Mouse (Mus musculus) hindbrain, embryonic 11.5 days (tissue): ENCODE data around the gene Rcan1. TPM values are rescaled to one million over a fixed set of nuclear protein-coding genes. Genes with fewer than 3 reads are reported as not detected.
A peak's percentile ranks its signal among the peaks of the same experiment; 100 is the strongest.

Experiments used
- ATAC-seq: fragments of 200-750 bp; cut with Nextera tagmentation; 2 replicates; pipeline ENCODE4 v1.8.0; 2017; ENCODE audit warnings: mild to moderate bottlenecking, moderate TSS enrichment, moderate library complexity; ENCODE audit not compliant: low FRiP score
- DNase-seq: peaks from one replicate; pipeline ENCODE4 v3.0.0-alpha.2; 2015; ENCODE audit warnings: low spot score
- H3K27ac ChIP-seq: fragments of 300-500 bp; sonication (generic); 2 replicates; pipeline ENCODE4 v1.5.1; 2014; ENCODE audit warnings: mild to moderate bottlenecking, low read depth, low read length
- H3K27me3 ChIP-seq: fragments of 300-500 bp; sonication (generic); 2 replicates; pipeline ENCODE4 v1.6.1; 2014; ENCODE audit warnings: mild to moderate bottlenecking, low read length, moderate library complexity, mixed read lengths; ENCODE audit not compliant: control insufficient read depth, insufficient read depth
- H3K36me3 ChIP-seq: fragments of 300-500 bp; sonication (generic); 2 replicates; pipeline ENCODE4 v1.6.1; 2014; ENCODE audit warnings: mild to moderate bottlenecking, low read length, moderate library complexity, mixed read lengths; ENCODE audit not compliant: control insufficient read depth, insufficient read depth
- H3K4me1 ChIP-seq: fragments of 300-500 bp; sonication (generic); replicated peaks from 2 replicates; pipeline ENCODE4 v1.6.1; 2014; ENCODE audit warnings: low read length, mixed read lengths; ENCODE audit not compliant: control insufficient read depth, insufficient read depth
- H3K4me2 ChIP-seq: fragments of 300-500 bp; sonication (generic); replicated peaks from 2 replicates; pipeline ENCODE4 v1.6.1; 2014; ENCODE audit warnings: mild to moderate bottlenecking, low read depth, low read length
- H3K4me3 ChIP-seq: fragments of 300-500 bp; sonication (generic); 2 replicates; pipeline ENCODE4 v1.5.1; 2014; ENCODE audit warnings: low read depth, low read length
- H3K9ac ChIP-seq: fragments of 300-500 bp; sonication (generic); 2 replicates; pipeline ENCODE4 v1.6.1; 2014; ENCODE audit warnings: low read depth, low read length
- H3K9me3 ChIP-seq: fragments of 300-500 bp; sonication (generic); 2 replicates; pipeline ENCODE4 v1.6.1; 2016; ENCODE audit warnings: low read length; ENCODE audit not compliant: control insufficient read depth
- WGBS: fragments of 180-500 bp; shearing (Covaris S2); extraction: QIAGEN DNeasy Blood & Tissue Kit; methylation state at CpG from one replicate; pipeline ENCODE4 v1.1.7; 2014; 5-methylcytosine and 5-hydroxymethylcytosine counted together
- polyA plus RNA-seq: library from polyadenylated mRNA; unstranded; fragments of >200 nt; fragmentation: Nextera tagmentation; extraction: Ambion mirVana; gene quantifications from 2 replicates; pipeline ENCODE4 v1.2.1, GENCODE M21; 2014

Rcan1 gene
- polyA plus RNA-seq, 1 experiment from 2014 or later, result 39.3 TPM

- no peak overlapping the region for H3K4me3 ChIP-seq
- DNase-seq, result no peak
- no peaks in the 10 kb centered on the region for H3K36me3 ChIP-seq
- no peak overlapping the region for H3K9ac ChIP-seq
- no peaks in the 10 kb centered on the region for H3K4me1 ChIP-seq
- 58% methylated on average over 14 of the region's 14 CpGs for WGBS
- H3K9me3 ChIP-seq, result no peaks in the 10 kb centered on the region
- ATAC-seq, result no peak
- H3K27me3 ChIP-seq, result no peaks in the 10 kb centered on the region
- peak overlapping the region; percentile 85; the same call in 1 of the 2 replicates for H3K4me2 ChIP-seq
- H3K27ac ChIP-seq, result no peak overlapping the region
These were observed 6.2 kb downstream of the Rcan1 start for GRCm38 (mm10) chr16:92464390-92464972.

- Histone ChIP-seq H3K9ac (no peak overlapping the region), H3K9me3 (no peaks in the 10 kb centered on the region), H3K27ac (no peak overlapping the region), H3K4me3 (no peak overlapping the region), H3K4me1 (no peaks in the 10 kb centered on the region), H3K4me2 (no peak overlapping the region), H3K36me3 (no peaks in the 10 kb centered on the region), H3K27me3 (no peaks in the 10 kb centered on the region)
- 80% methylated on average over 6 of the region's 6 CpGs for WGBS
- no peak for DNase-seq
- ATAC-seq, result no peak
These were observed 9.3 kb downstream of the Rcan1 start for GRCm38 (mm10) chr16:92461412-92461811.

- no peak overlapping the region for H3K4me3 ChIP-seq
- 26% methylated on average over 7 of the region's 7 CpGs for WGBS
- no peak overlapping the region for H3K9ac ChIP-seq
- no peaks in the 10 kb centered on the region for H3K27me3 ChIP-seq
- no peak overlapping the region for H3K27ac ChIP-seq
- DNase-seq, result peak; percentile 86
- no peak for ATAC-seq
- no peak overlapping the region for H3K4me2 ChIP-seq
- H3K9me3 ChIP-seq, result no peaks in the 10 kb centered on the region
- no peaks in the 10 kb centered on the region; the same call in 1 of the 2 replicates for H3K4me1 ChIP-seq
- no peaks in the 10 kb centered on the region for H3K36me3 ChIP-seq
These were observed 13.1 kb downstream of the Rcan1 start for GRCm38 (mm10) chr16:92457594-92457993.

GRCm38 (mm10) chr16:92455969-92456368 is 14.7 kb downstream of the Rcan1 start:
- Histone ChIP-seq H3K9me3 (no peaks in the 10 kb centered on the region), H3K4me1 (no peaks in the 10 kb centered on the region; the same call in 1 of the 2 replicates), H3K4me3 (no peak overlapping the region), H3K27me3 (no peaks in the 10 kb centered on the region), H3K36me3 (no peaks in the 10 kb centered on the region), H3K27ac (no peak overlapping the region), H3K4me2 (no peak overlapping the region), H3K9ac (no peak overlapping the region)
- DNase-seq (no peak), ATAC-seq (no peak)
- WGBS, result 93% methylated on average over 5 of the region's 5 CpGs

GRCm38 (mm10) chr16:92455488-92455887 is 15.2 kb downstream of the Rcan1 start:
- Histone ChIP-seq H3K36me3 (no peaks in the 10 kb centered on the region), H3K9me3 (no peaks in the 10 kb centered on the region), H3K27me3 (no peaks in the 10 kb centered on the region), H3K9ac (no peak overlapping the region), H3K4me3 (no peak overlapping the region), H3K4me2 (no peak overlapping the region), H3K27ac (no peak overlapping the region), H3K4me1 (no peaks in the 10 kb centered on the region; the same call in 1 of the 2 replicates)
- ATAC-seq (no peak), DNase-seq (no peak)
- 72% methylated on average over 8 of the region's 8 CpGs for WGBS

GRCm38 (mm10) chr16:92454495-92454894 is 16.2 kb downstream of the Rcan1 start:
- Histone ChIP-seq H3K9me3 (no peaks in the 10 kb centered on the region), H3K27me3 (no peaks in the 10 kb centered on the region), H3K27ac (no peak overlapping the region), H3K36me3 (no peaks in the 10 kb centered on the region), H3K4me1 (no peaks in the 10 kb centered on the region; the same call in 1 of the 2 replicates), H3K9ac (no peak overlapping the region), H3K4me3 (no peak overlapping the region), H3K4me2 (no peak overlapping the region)
- DNase-seq, result no peak
- 93% methylated on average over 18 of the region's 18 CpGs for WGBS
- ATAC-seq, result no peak

GRCm38 (mm10) chr16:92454002-92454401 is 16.7 kb downstream of the Rcan1 start:
- Histone ChIP-seq H3K27me3 (no peaks in the 10 kb centered on the region), H3K9me3 (no peaks in the 10 kb centered on the region), H3K9ac (no peak overlapping the region), H3K4me3 (no peak overlapping the region), H3K27ac (no peak overlapping the region), H3K4me2 (no peak overlapping the region), H3K36me3 (no peaks in the 10 kb centered on the region), H3K4me1 (no peaks in the 10 kb centered on the region; the same call in 1 of the 2 replicates)
- DNase-seq (no peak), ATAC-seq (no peak)
- 91% methylated on average over 7 of the region's 7 CpGs for WGBS

GRCm38 (mm10) chr16:92452609-92453008 is 18.1 kb downstream of the Rcan1 start:
- Histone ChIP-seq H3K4me1 (no peaks in the 10 kb centered on the region; the same call in 1 of the 2 replicates), H3K27ac (no peak overlapping the region), H3K27me3 (no peaks in the 10 kb centered on the region), H3K4me2 (no peak overlapping the region), H3K36me3 (no peaks in the 10 kb centered on the region), H3K4me3 (no peak overlapping the region), H3K9me3 (no peaks in the 10 kb centered on the region), H3K9ac (no peak overlapping the region)
- no peak for ATAC-seq
- 57% methylated on average over 8 of the region's 8 CpGs for WGBS
- DNase-seq, result no peak

- Histone ChIP-seq H3K4me1 (no peaks in the 10 kb centered on the region; the same call in 1 of the 2 replicates), H3K27me3 (no peaks in the 10 kb centered on the region), H3K36me3 (no peaks in the 10 kb centered on the region), H3K4me3 (no peak overlapping the region), H3K27ac (no peak overlapping the region), H3K4me2 (no peak overlapping the region), H3K9ac (no peak overlapping the region), H3K9me3 (no peaks in the 10 kb centered on the region)
- no peak for DNase-seq
- no peak for ATAC-seq
- 89% methylated on average over 17 of the region's 17 CpGs for WGBS
These were observed 19.1 kb downstream of the Rcan1 start for GRCm38 (mm10) chr16:92451516-92452072.
